Mouse (Mus musculus) myocyte (in vitro differentiated cells): ENCODE measurements at regions not wholly inside any gene's neighbourhood (a gene's known extent, or its start where the extent isn't known, plus 50 kb on each side); places are given as distances from the start of the nearest gene placed in this dataset.

ENCODE experiments used
- H3K27me3 ChIP-seq: one replicate; pipeline ENCODE4 v1.6.1; 2011; ENCODE audit not compliant: control insufficient read depth, insufficient read depth, insufficient read length
- H3K36me3 ChIP-seq: one replicate; pipeline ENCODE4 v1.6.1; 2011; ENCODE audit not compliant: control insufficient read depth, insufficient read depth
- H3K4me2 ChIP-seq: one replicate; pipeline ENCODE4 v1.6.1; 2011; ENCODE audit warnings: low read depth, control low read depth
- H3K4me3 ChIP-seq: one replicate; pipeline ENCODE4 v1.5.1; 2011; ENCODE audit warnings: mild to moderate bottlenecking, control low read depth, moderate library complexity
- H3K79me2 ChIP-seq: one replicate; pipeline ENCODE4 v1.6.1; 2011; ENCODE audit not compliant: control insufficient read depth, insufficient read depth
- H3ac ChIP-seq: one replicate; pipeline ENCODE4 v1.6.1; 2011; ENCODE audit not compliant: control insufficient read depth, insufficient read length
- CEBPB ChIP-seq: IDR thresholded peaks from 2 replicates; pipeline ENCODE4 v1.6.1; 2011; ENCODE audit warnings: mild to moderate bottlenecking, moderate library complexity; ENCODE audit not compliant: poor library complexity, insufficient read depth, severe bottlenecking
- E2F4 ChIP-seq: IDR thresholded peaks from one replicate; pipeline ENCODE4 v1.6.1; 2011; ENCODE audit warnings: mild to moderate bottlenecking, control low read depth, moderate library complexity; ENCODE audit not compliant: insufficient read depth
- MAX ChIP-seq: IDR thresholded peaks from one replicate; pipeline ENCODE4 v1.6.1; 2011; ENCODE audit warnings: low read depth, mild to moderate bottlenecking, control low read depth
- MYOD1 ChIP-seq, 3 experiments: IDR thresholded peaks; one replicate each; pipeline ENCODE4 v1.6.1; 2011; ENCODE audit warnings: control low read depth in 2 of 3, low read depth in 2 of 3, mild to moderate bottlenecking in 2 of 3, moderate library complexity in 1 of 3; ENCODE audit not compliant: insufficient read length in 2 of 3, control insufficient read depth in 1 of 3
- MYOG ChIP-seq, 3 experiments: IDR thresholded peaks; one replicate each; pipeline ENCODE4 v1.6.1; 2011; ENCODE audit warnings: control low read depth in 2 of 3, low read depth in 2 of 3, mild to moderate bottlenecking in 2 of 3; ENCODE audit not compliant: insufficient read length in 2 of 3, control insufficient read depth in 1 of 3, insufficient read depth in 1 of 3
- POLR2A ChIP-seq: IDR thresholded peaks from one replicate; pipeline ENCODE4 v1.6.1; 2011; ENCODE audit warnings: low read depth, mild to moderate bottlenecking, control low read depth, moderate library complexity; ENCODE audit not compliant: insufficient read length
- POLR2AphosphoS2 ChIP-seq: IDR thresholded peaks from one replicate; pipeline ENCODE4 v1.6.1; 2011; ENCODE audit warnings: low read depth, control low read depth; ENCODE audit not compliant: insufficient read length
- REST ChIP-seq: IDR thresholded peaks from one replicate; pipeline ENCODE4 v1.6.1; 2011; ENCODE audit warnings: mild to moderate bottlenecking, control low read depth, moderate library complexity; ENCODE audit not compliant: insufficient read depth, insufficient read length
- SRF ChIP-seq: IDR thresholded peaks from one replicate; pipeline ENCODE4 v1.6.1; 2011; ENCODE audit warnings: low read depth; ENCODE audit not compliant: control insufficient read depth, insufficient read length
- TCF12 ChIP-seq: IDR thresholded peaks from one replicate; pipeline ENCODE4 v1.6.1; 2011; ENCODE audit warnings: mild to moderate bottlenecking, control low read depth; ENCODE audit not compliant: poor library complexity, insufficient read depth, severe bottlenecking
- TCF3 ChIP-seq: IDR thresholded peaks from one replicate; pipeline ENCODE4 v1.6.1; 2011; ENCODE audit warnings: low read depth, control low read depth; ENCODE audit not compliant: insufficient read length
- USF1 ChIP-seq: IDR thresholded peaks from one replicate; pipeline ENCODE4 v1.6.1; 2011; ENCODE audit warnings: low read depth, mild to moderate bottlenecking, control low read depth, moderate library complexity

DNA sequence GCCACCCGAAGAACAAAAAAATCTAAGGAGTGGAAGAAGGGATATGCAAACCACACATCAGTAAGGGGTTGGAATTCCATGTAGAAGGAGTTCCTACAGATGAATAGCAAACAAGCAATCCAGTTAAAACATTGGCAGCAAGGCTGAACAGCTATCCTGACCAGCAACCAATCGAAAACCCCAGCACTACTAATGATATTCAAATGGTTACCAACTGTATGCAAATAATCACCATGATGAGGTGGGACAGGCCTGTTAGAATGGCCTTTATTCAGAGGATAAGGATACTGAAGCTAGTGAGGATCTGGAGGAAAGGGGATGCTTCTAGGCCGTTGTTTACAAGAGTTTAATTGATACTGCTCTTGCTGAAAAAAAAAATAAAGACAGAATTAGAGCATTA is 166.0 kb upstream of the Grik3 start:
- no peaks in the 10 kb centered on the region for H3K79me2 ChIP-seq
- H3ac ChIP-seq: no peak overlapping the region
- H3K4me3 ChIP-seq: no peak overlapping the region
- H3K27me3 ChIP-seq: no peaks in the 10 kb centered on the region
- TF ChIP-seq MYOD1 (IDR thresholded peaks at IDR 0.05; ENCODE audit: control insufficient read depth in 1 of 3, insufficient read length in 2 of 3, low read depth in 2 of 3) (no peak), POLR2AphosphoS2 (no peak)
- no peaks in the 10 kb centered on the region for H3K36me3 ChIP-seq
- no peak overlapping the region for H3K4me2 ChIP-seq

DNA sequence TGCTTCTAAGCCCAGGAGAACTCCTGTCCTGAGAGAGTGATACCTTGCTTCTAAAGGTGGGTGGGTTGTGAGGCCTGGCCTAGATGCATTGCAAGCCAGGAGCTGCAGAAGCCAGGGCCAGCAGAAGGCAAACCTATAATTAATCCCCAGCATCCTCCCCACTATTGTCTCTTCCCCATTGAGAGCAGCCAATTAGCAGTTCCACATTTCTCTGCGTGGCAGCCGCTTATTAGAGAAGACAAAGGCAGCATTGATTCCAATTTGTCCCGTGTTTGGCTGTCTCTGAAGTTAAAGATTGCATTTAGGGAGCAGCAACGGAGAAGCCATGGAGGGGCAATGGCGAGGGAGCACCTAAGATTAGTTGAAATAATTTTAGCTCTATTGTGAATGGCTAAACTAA is 171.2 kb upstream of the Grik3 start:
- no peaks in the 10 kb centered on the region for H3K27me3 ChIP-seq
- no peak overlapping the region for H3K4me2 ChIP-seq
- no peak for TF ChIP-seq MYOD1 (IDR thresholded peaks at IDR 0.05; ENCODE audit: control insufficient read depth in 1 of 3, insufficient read length in 2 of 3, low read depth in 2 of 3)
- TF ChIP-seq POLR2AphosphoS2: no peak
- no peak for TF ChIP-seq CEBPB
- TF ChIP-seq E2F4: no peak
- no peak for TF ChIP-seq MYOG (IDR thresholded peaks at IDR 0.05; ENCODE audit: control insufficient read depth in 1 of 3, insufficient read depth in 1 of 3, insufficient read length in 2 of 3, low read depth in 2 of 3)
- TF ChIP-seq TCF3: no peak
- no peak for TF ChIP-seq USF1
- no peaks in the 10 kb centered on the region for H3K36me3 ChIP-seq
- H3K4me3 ChIP-seq: no peak overlapping the region
- no peak overlapping the region for H3ac ChIP-seq
- H3K79me2 ChIP-seq: no peaks in the 10 kb centered on the region

DNA sequence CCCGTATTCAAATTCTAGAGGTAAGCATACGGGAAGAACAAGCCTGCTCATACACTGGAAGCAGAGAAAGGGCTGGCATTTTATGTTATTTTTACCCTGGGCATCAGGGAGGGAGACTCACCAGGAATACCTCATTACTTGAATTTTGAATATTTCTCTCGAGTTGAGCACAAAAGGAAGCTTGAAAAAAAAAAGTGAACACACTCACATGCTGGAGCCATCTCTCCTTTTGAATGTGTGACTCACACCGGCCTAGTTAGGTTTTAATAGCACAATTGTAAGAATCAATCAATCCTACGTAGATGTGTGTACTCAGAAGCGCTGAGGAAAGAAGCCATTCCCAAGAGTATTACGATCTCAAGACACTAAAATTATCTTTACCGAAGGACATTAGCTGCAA is 172.2 kb upstream of the Grik3 start:
- Histone ChIP-seq H3K4me3 (no peak overlapping the region), H3K27me3 (no peaks in the 10 kb centered on the region), H3K36me3 (no peaks in the 10 kb centered on the region), H3K79me2 (no peaks in the 10 kb centered on the region), H3ac (no peak overlapping the region), H3K4me2 (no peak overlapping the region)
- TF ChIP-seq TCF12 (no peak), MYOG (IDR thresholded peaks at IDR 0.05; ENCODE audit: control insufficient read depth in 1 of 3, insufficient read depth in 1 of 3, insufficient read length in 2 of 3, low read depth in 2 of 3) (no peak), MYOD1 (IDR thresholded peaks at IDR 0.05; ENCODE audit: control insufficient read depth in 1 of 3, insufficient read length in 2 of 3, low read depth in 2 of 3) (no peak), POLR2A (no peak), USF1 (no peak), E2F4 (no peak), REST (no peak), TCF3 (no peak), SRF (no peak)

DNA sequence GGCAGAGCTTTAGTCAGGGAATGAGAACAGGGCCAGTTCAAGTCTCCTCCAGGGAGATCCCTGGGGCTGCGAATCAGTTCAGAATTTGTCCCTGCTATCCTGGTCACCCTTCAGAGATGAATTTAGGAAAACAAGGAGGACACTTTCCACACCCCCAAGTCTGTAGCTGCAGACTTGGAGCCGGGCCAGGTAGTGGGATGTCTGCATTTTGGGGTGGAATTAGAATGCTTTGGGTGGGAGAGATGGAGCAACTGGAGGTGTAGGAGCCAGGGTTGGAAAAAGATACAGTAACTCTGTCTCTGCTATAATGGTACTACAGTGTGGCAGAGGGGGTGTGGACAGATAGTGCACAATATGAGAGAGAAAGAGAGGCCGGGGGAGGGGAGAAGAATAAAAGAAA is 173.6 kb upstream of the Grik3 start:
- no peaks in the 10 kb centered on the region for H3K36me3 ChIP-seq
- no peaks in the 10 kb centered on the region for H3K27me3 ChIP-seq

DNA sequence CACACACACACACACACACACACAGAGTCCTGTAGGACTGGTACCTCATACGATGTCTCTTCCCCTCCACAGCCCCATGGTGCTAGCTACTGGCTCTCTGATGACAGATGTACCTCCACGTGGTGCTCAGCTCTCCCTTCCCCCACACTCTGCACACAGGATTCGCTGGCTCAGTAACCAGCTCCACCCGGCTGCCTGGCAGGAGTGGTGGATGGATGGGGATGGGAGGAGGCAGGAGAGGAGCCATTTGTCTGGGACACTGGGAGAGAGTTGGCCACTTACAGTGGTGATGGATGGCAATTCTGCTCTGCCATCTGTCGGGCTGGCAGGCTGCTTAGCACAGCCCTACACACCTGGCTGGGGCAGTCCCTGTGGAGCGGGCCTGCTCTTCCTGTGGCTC is 174.7 kb upstream of the Grik3 start:
- Histone ChIP-seq H3K27me3 (no peaks in the 10 kb centered on the region), H3K36me3 (no peaks in the 10 kb centered on the region), H3K79me2 (no peaks in the 10 kb centered on the region), H3K4me3 (no peak overlapping the region), H3ac (no peak overlapping the region), H3K4me2 (no peak overlapping the region)
- TF ChIP-seq SRF (no peak), POLR2A (no peak), MYOD1 (IDR thresholded peaks at IDR 0.05; ENCODE audit: control insufficient read depth in 1 of 3, insufficient read length in 2 of 3, low read depth in 2 of 3) (no peak), TCF12 (no peak), USF1 (no peak), E2F4 (no peak)

More for the DNA sequence above, 173.6 kb upstream of the Grik3 start:
- no peak for TF ChIP-seq MAX
- TF ChIP-seq USF1: no peak
- TF ChIP-seq REST: no peak
- no peak for TF ChIP-seq MYOG (IDR thresholded peaks at IDR 0.05; ENCODE audit: control insufficient read depth in 1 of 3, insufficient read depth in 1 of 3, insufficient read length in 2 of 3, low read depth in 2 of 3)
- TF ChIP-seq SRF: no peak
- no peak for TF ChIP-seq TCF3
- no peak for TF ChIP-seq CEBPB
- TF ChIP-seq TCF12: no peak
- no peak for TF ChIP-seq POLR2A
- TF ChIP-seq MYOD1 (IDR thresholded peaks at IDR 0.05; ENCODE audit: control insufficient read depth in 1 of 3, insufficient read length in 2 of 3, low read depth in 2 of 3): no peak
- no peak for TF ChIP-seq E2F4
- TF ChIP-seq POLR2AphosphoS2: no peak
- Histone ChIP-seq H3K79me2 (no peaks in the 10 kb centered on the region), H3K4me2 (no peak overlapping the region), H3K4me3 (no peak overlapping the region), H3ac (no peak overlapping the region)
